Mouse (Mus musculus): ENCODE data around the gene Cryba4.

The Cryba4 gene

GRCm38 (mm10) chr5:112266011-112266777, 13.9 kb upstream of the Cryba4 start:
- no peak for DNase-seq (ENCODE audit: low spot score)

- DNase-seq (ENCODE audit: low spot score), result peak; percentile 58
Observed at GRCm38 (mm10) chr5:112265515-112265914, 13.2 kb upstream of the Cryba4 start.

- DNase-seq (ENCODE audit: low spot score), result no peak
Observed at GRCm38 (mm10) chr5:112265110-112265509, 12.8 kb upstream of the Cryba4 start.

- no peak for DNase-seq (ENCODE audit: low spot score)
Observed at GRCm38 (mm10) chr5:112264099-112264498, 11.8 kb upstream of the Cryba4 start.

GRCm38 (mm10) chr5:112260818-112261217, 8.5 kb upstream of the Cryba4 start:
- DNase-seq (ENCODE audit: low spot score), result no peak

GRCm38 (mm10) chr5:112259862-112260650, 7.7 kb upstream of the Cryba4 start:
- no peak for DNase-seq (ENCODE audit: low spot score)

- DNase-seq (ENCODE audit: low spot score), result no peak
Observed at GRCm38 (mm10) chr5:112257896-112258295, 5.6 kb upstream of the Cryba4 start.

GRCm38 (mm10) chr5:112256457-112256856, 4.1 kb upstream of the Cryba4 start:
- no peak for DNase-seq (ENCODE audit: low spot score)

GRCm38 (mm10) chr5:112255426-112255825, 3.1 kb upstream of the Cryba4 start, which contains the start of gene Crybb1:
TSS of gene Crybb1 (plus strand) at chr5:112255815.
- no peak for DNase-seq (ENCODE audit: low spot score)

- no peak for DNase-seq (ENCODE audit: low spot score)
Observed at GRCm38 (mm10) chr5:112254282-112254806, 2.0 kb upstream of the Cryba4 start.

GRCm38 (mm10) chr5:112253169-112253568, 851 bp upstream of the Cryba4 start:
- no peak for DNase-seq (ENCODE audit: low spot score)

GRCm38 (mm10) chr5:112249106-112249505, 3.2 kb downstream of the Cryba4 start:
- DNase-seq (ENCODE audit: low spot score), result no peak

GRCm38 (mm10) chr5:112247399-112247798, 4.9 kb downstream of the Cryba4 start:
- DNase-seq (ENCODE audit: low spot score), result no peak

GRCm38 (mm10) chr5:112244890-112245615, 7.3 kb downstream of the Cryba4 start:
- no peak for DNase-seq (ENCODE audit: low spot score)

- no peak for DNase-seq (ENCODE audit: low spot score)
Observed at GRCm38 (mm10) chr5:112244275-112244562, 8.1 kb downstream of the Cryba4 start.

GRCm38 (mm10) chr5:112243539-112244274, 8.6 kb downstream of the Cryba4 start:
- DNase-seq (ENCODE audit: low spot score), result no peak

GRCm38 (mm10) chr5:112243041-112243440, 9.3 kb downstream of the Cryba4 start:
- no peak for DNase-seq (ENCODE audit: low spot score)

GRCm38 (mm10) chr5:112242361-112242778, 9.9 kb downstream of the Cryba4 start:
- no peak for DNase-seq (ENCODE audit: low spot score)

- no peak for DNase-seq (ENCODE audit: low spot score)
Observed at GRCm38 (mm10) chr5:112241849-112242248, 10.5 kb downstream of the Cryba4 start.

- DNase-seq (ENCODE audit: low spot score), result peak; percentile 96
Observed at GRCm38 (mm10) chr5:112240761-112241160, 11.6 kb downstream of the Cryba4 start.

- DNase-seq (ENCODE audit: low spot score), result peak; percentile 76
Observed at GRCm38 (mm10) chr5:112238781-112239482, 13.4 kb downstream of the Cryba4 start.
